Comparison of ENCODE assay signal across 17 mouse cellular contexts in genomic region chr5:81359560-81359959, GRCm38 (mm10).
DNase-seq lines count a peak whose midpoint lies in the region; ATAC-seq and TF ChIP-seq lines count a peak whose summit lies in the region.
"Had no signal": no experiment of that assay in that cellular context is flagged by ENCODE, and none has a peak within 500 bp of the region (broad histone marks: within the 10 kb centered on the region; RNA-seq: fewer than 3 reads in every experiment).

No protein-coding gene starts in this region.

- no peak overlapping the region for H3K4me3 ChIP-seq in neural tube, embryonic 11.5 days (ENCODE audit: low read depth, low read length)
- no peak overlapping the region for H3K4me3 ChIP-seq in hindbrain, embryonic 15.5 days
- H3K4me3 ChIP-seq in neural tube, embryonic 13.5 days: no peak overlapping the region
- H3K4me3 ChIP-seq in gastrocnemius, adult 2 months: no peak overlapping the region
- H3K4me3 ChIP-seq: heart, embryonic 10.5 days; kidney, embryonic 15.5 days; layer of hippocampus, adult 2 months; megakaryocyte, embryonic 14.5 days had no signal

- no peak overlapping the region for H3K27ac ChIP-seq in neural tube, embryonic 11.5 days (ENCODE audit: low read depth, low read length)
- H3K27ac ChIP-seq in hindbrain, embryonic 15.5 days (replicated peaks): peak overlapping the region; percentile 31; the same call in 1 of the 2 replicates
- H3K27ac ChIP-seq in neural tube, embryonic 13.5 days (replicated peaks): no peak overlapping the region
- no peak overlapping the region for H3K27ac ChIP-seq in gastrocnemius, adult 2 months
- H3K27ac ChIP-seq: heart, embryonic 10.5 days; kidney, embryonic 15.5 days; layer of hippocampus, adult 2 months had no signal

- intact Hi-C loops in gastrocnemius, adult 2 months (cut with DNase I): no loop called here

- DNase-seq in neural tube, embryonic 11.5 days (ENCODE audit: low spot score): no peak
- DNase-seq in neural tube, embryonic 10.5 days (ENCODE audit: extremely low spot score, low spot score): no peak
- DNase-seq in brain, embryonic 18.5 days (ENCODE audit: low read depth, low spot score): peak; percentile 52
- DNase-seq in gastrocnemius, postnatal 4 days (ENCODE audit: low spot score in 2 of 2): no peak
- no peak for DNase-seq in kidney, adult 8-10 months
- no peak for DNase-seq in gastrocnemius, adult 2 months
- DNase-seq: cerebellum, postnatal 14 days; gastrocnemius, postnatal 10 days; heart, postnatal 36 days had no signal

- no peak overlapping the region for H3K9ac ChIP-seq in neural tube, embryonic 11.5 days (ENCODE audit: low read length)
- no peak overlapping the region for H3K9ac ChIP-seq in hindbrain, embryonic 15.5 days
- no peak overlapping the region for H3K9ac ChIP-seq in neural tube, embryonic 13.5 days
- H3K9ac ChIP-seq: kidney, embryonic 15.5 days had no signal

- H3K4me1 ChIP-seq in neural tube, embryonic 11.5 days (ENCODE audit: control insufficient read depth, insufficient read depth, low read length): no peaks in the 10 kb centered on the region
- no peaks in the 10 kb centered on the region for H3K4me1 ChIP-seq in hindbrain, embryonic 15.5 days (replicated peaks)
- H3K4me1 ChIP-seq in neural tube, embryonic 13.5 days (replicated peaks): 0 out of 2 replicates have a peak, but pooled peaks cover 7% of the 10 kb centered on the region
- H3K4me1 ChIP-seq: heart, embryonic 10.5 days; kidney, embryonic 15.5 days; megakaryocyte, embryonic 14.5 days had no signal

- no peak for TF ChIP-seq CTCF in gastrocnemius, adult 2 months (IDR thresholded peaks at IDR 0.05)

- H3K9me3 ChIP-seq in neural tube, embryonic 11.5 days (ENCODE audit: control insufficient read depth, low read length): no peaks in the 10 kb centered on the region
- no peaks in the 10 kb centered on the region for H3K9me3 ChIP-seq in hindbrain, embryonic 15.5 days
- no peaks in the 10 kb centered on the region for H3K9me3 ChIP-seq in neural tube, embryonic 13.5 days
- H3K9me3 ChIP-seq: heart, embryonic 10.5 days; kidney, embryonic 15.5 days; megakaryocyte, embryonic 14.5 days had no signal

- H3K4me2 ChIP-seq in neural tube, embryonic 11.5 days (ENCODE audit: low read depth): no peak overlapping the region
- no peak overlapping the region for H3K4me2 ChIP-seq in hindbrain, embryonic 15.5 days
- H3K4me2 ChIP-seq in neural tube, embryonic 13.5 days: no peak overlapping the region
- H3K4me2 ChIP-seq: kidney, embryonic 15.5 days; liver, embryonic 11.5 days had no signal

- WGBS in neural tube, embryonic 11.5 days: 31% methylated on average over 2 of the region's 2 CpGs
- WGBS in hindbrain, embryonic 15.5 days: 24% methylated on average over 2 of the region's 2 CpGs
- WGBS in neural tube, embryonic 13.5 days: 10% methylated on average over 2 of the region's 2 CpGs

- ATAC-seq in neural tube, embryonic 11.5 days (ENCODE audit: insufficient read depth, low FRiP score, low TSS enrichment): peak; percentile 27; the same call in 1 of the 2 replicates
- peak; percentile 83 for ATAC-seq in hindbrain, embryonic 15.5 days (ENCODE audit: low FRiP score, low read depth)
- ATAC-seq in neural tube, embryonic 13.5 days (ENCODE audit: low read depth): peak; percentile 80
- ATAC-seq: lung, postnatal 0 days had no signal

- H3K36me3 ChIP-seq in neural tube, embryonic 11.5 days (ENCODE audit: control insufficient read depth, insufficient read depth, low read length): no peaks in the 10 kb centered on the region
- no peaks in the 10 kb centered on the region for H3K36me3 ChIP-seq in hindbrain, embryonic 15.5 days
- no peaks in the 10 kb centered on the region for H3K36me3 ChIP-seq in neural tube, embryonic 13.5 days
- H3K36me3 ChIP-seq: heart, embryonic 10.5 days; kidney, embryonic 15.5 days had no signal

- no peaks in the 10 kb centered on the region for H3K27me3 ChIP-seq in neural tube, embryonic 11.5 days (ENCODE audit: control insufficient read depth, insufficient read depth, low read length)
- no peaks in the 10 kb centered on the region for H3K27me3 ChIP-seq in hindbrain, embryonic 15.5 days
- H3K27me3 ChIP-seq in neural tube, embryonic 13.5 days: no peaks in the 10 kb centered on the region
- H3K27me3 ChIP-seq: kidney, embryonic 15.5 days; megakaryocyte, embryonic 14.5 days had no signal

Comparison
In these comparisons a context has a peak if more than half of its experiments do, and no peak if none do; other contexts are left out.
1. ATAC-seq: peak in every context shown above with its lines; median percentile 83 in hindbrain, embryonic 15.5 days; 80 in neural tube, embryonic 13.5 days; 27 in neural tube, embryonic 11.5 days.